13 mouse cellular contexts compared by ENCODE assay signal in the genomic region with DNA sequence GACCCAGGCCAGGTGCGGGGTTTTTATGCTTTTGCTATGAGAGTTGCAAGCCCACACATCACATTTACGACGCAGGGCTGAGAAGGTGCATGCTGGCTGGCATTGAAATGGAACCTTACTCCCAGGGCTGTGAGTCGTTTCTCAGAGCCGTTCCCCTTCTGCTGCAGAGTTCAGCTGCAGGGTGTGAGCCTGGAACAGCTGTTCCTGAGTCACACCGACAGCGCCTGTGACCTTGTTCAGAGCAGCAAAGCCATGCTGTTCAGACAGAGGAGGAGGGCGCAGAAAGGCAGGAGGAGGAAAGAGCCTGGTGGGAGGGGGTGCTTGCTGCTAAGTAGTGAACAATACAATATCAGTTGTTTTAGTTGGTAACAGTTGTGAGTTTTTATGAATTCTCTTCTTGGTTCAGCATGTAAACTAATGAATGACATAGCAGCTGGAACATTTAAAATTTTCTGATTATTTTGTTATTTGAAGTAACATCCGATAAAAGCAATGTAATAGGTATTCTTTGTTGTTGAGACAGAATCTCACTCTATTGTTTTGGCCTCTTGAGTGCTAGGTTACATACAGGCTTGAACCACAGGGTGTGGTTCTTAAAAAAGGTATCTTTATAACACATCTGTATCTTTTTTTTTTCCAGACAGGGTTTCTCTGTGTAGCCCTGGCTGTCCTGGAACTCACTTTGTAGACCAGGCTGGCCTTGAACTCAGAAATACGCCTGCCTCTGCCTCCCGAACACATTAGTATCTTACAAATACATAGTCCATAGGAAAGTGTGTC. TPM values are rescaled to one million over a fixed set of nuclear protein-coding genes. Genes with fewer than 3 reads are reported as not detected.
DNase-seq lines count a peak whose midpoint lies in the region; ATAC-seq lines count a peak whose summit lies in the region.
"Had no signal": no experiment of that assay in that cellular context is flagged by ENCODE, and none has a peak within 500 bp of the region (broad histone marks: within the 10 kb centered on the region; RNA-seq: fewer than 3 reads in every experiment).

No protein-coding gene starts in this region.

- no peaks in the 10 kb centered on the region for H3K27me3 ChIP-seq in intestine, embryonic 14.5 days (replicated peaks; ENCODE audit: control insufficient read depth, insufficient read depth, low read length)
- no peaks in the 10 kb centered on the region for H3K27me3 ChIP-seq in intestine, embryonic 16.5 days (replicated peaks; ENCODE audit: control insufficient read depth, insufficient read depth, low read length)
- H3K27me3 ChIP-seq in liver, embryonic 16.5 days (ENCODE audit: control insufficient read depth, insufficient read depth, low read depth, low read length): no peaks in the 10 kb centered on the region
- H3K27me3 ChIP-seq: embryonic facial prominence, embryonic 13.5 days; neural tube, embryonic 15.5 days; stomach, embryonic 15.5 days had no signal

- 84% methylated on average over 11 of the region's 11 CpGs for WGBS in intestine, embryonic 14.5 days
- WGBS in intestine, embryonic 16.5 days: 78% methylated on average over 11 of the region's 11 CpGs
- WGBS in liver, embryonic 16.5 days (ENCODE audit: insufficient replicate concordance): 79% methylated on average over 11 of the region's 11 CpGs

- DNase-seq in intestine, embryonic 14.5 days (ENCODE audit: low spot score): peak; percentile 10
- DNase-seq in ES-CJ7 (ENCODE audit: low read depth, low spot score): peak; percentile 29
- DNase-seq in adrenal gland, postnatal 25 days: peak; percentile 36
- no peak for DNase-seq in cerebellum, adult 9-11 months
- no peak for DNase-seq in embryo, embryonic 9.5 days (ENCODE audit: extremely low spot score)
- DNase-seq: cerebellum, adult 11 months; kidney, adult 18-20 months had no signal

- no peaks in the 10 kb centered on the region for H3K9me3 ChIP-seq in intestine, embryonic 14.5 days (ENCODE audit: control insufficient read depth, low read length)
- no peaks in the 10 kb centered on the region for H3K9me3 ChIP-seq in intestine, embryonic 16.5 days (ENCODE audit: control insufficient read depth, low read length)
- H3K9me3 ChIP-seq in liver, embryonic 16.5 days (replicated peaks; ENCODE audit: control insufficient read depth, low read length): no peaks in the 10 kb centered on the region
- H3K9me3 ChIP-seq: embryonic facial prominence, embryonic 13.5 days; neural tube, embryonic 15.5 days; stomach, embryonic 15.5 days had no signal

- ATAC-seq in intestine, embryonic 14.5 days (replicated peaks; ENCODE audit: low FRiP score, low TSS enrichment, low read depth): no peak
- ATAC-seq in intestine, embryonic 16.5 days: no peak
- 0 out of 2 replicates have a peak, but pooled peaks have one; percentile 32 for ATAC-seq in liver, embryonic 16.5 days (ENCODE audit: low read depth)

- H3K9ac ChIP-seq in intestine, embryonic 14.5 days (ENCODE audit: low read length): no peak overlapping the region
- H3K9ac ChIP-seq in intestine, embryonic 16.5 days (ENCODE audit: low read depth, low read length): no peak overlapping the region
- H3K9ac ChIP-seq in liver, embryonic 16.5 days (ENCODE audit: low read depth, low read length): no peak overlapping the region
- H3K9ac ChIP-seq: embryonic facial prominence, embryonic 13.5 days; neural tube, embryonic 15.5 days; stomach, embryonic 15.5 days had no signal

- no peaks in the 10 kb centered on the region for H3K4me1 ChIP-seq in intestine, embryonic 14.5 days (replicated peaks; ENCODE audit: control insufficient read depth, insufficient read depth, low read length)
- no peaks in the 10 kb centered on the region for H3K4me1 ChIP-seq in intestine, embryonic 16.5 days (ENCODE audit: control insufficient read depth, insufficient read depth, low read length)
- H3K4me1 ChIP-seq in liver, embryonic 16.5 days (ENCODE audit: control insufficient read depth, low read depth, low read length): no peaks in the 10 kb centered on the region
- H3K4me1 ChIP-seq: embryonic facial prominence, embryonic 13.5 days; neural tube, embryonic 15.5 days; stomach, embryonic 15.5 days had no signal

- H3K36me3 ChIP-seq in intestine, embryonic 14.5 days (ENCODE audit: control insufficient read depth, insufficient read depth, low read length): peaks cover 96% of the 10 kb centered on the region
- H3K36me3 ChIP-seq in intestine, embryonic 16.5 days (ENCODE audit: control insufficient read depth, insufficient read depth, low read length): peaks cover 23% of the 10 kb centered on the region
- peaks cover 20% of the 10 kb centered on the region for H3K36me3 ChIP-seq in liver, embryonic 16.5 days (ENCODE audit: control insufficient read depth, insufficient read depth)

- H3K27ac ChIP-seq in intestine, embryonic 14.5 days (ENCODE audit: low read depth): no peak overlapping the region
- no peak overlapping the region for H3K27ac ChIP-seq in intestine, embryonic 16.5 days (ENCODE audit: low read length)
- H3K27ac ChIP-seq in liver, embryonic 16.5 days (ENCODE audit: low read length): no peak overlapping the region
- H3K27ac ChIP-seq: embryonic facial prominence, embryonic 13.5 days; macrophage; neural tube, embryonic 15.5 days; stomach, embryonic 15.5 days had no signal

- H3K4me3 ChIP-seq in intestine, embryonic 14.5 days (ENCODE audit: low read depth, low read length): no peak overlapping the region
- no peak overlapping the region for H3K4me3 ChIP-seq in intestine, embryonic 16.5 days (ENCODE audit: low read length)
- no peak overlapping the region for H3K4me3 ChIP-seq in liver, embryonic 16.5 days (ENCODE audit: low read depth, low read length)
- H3K4me3 ChIP-seq: embryonic facial prominence, embryonic 13.5 days; neural tube, embryonic 15.5 days; stomach, embryonic 15.5 days had no signal

- H3K4me2 ChIP-seq in intestine, embryonic 14.5 days (ENCODE audit: low read length): no peak overlapping the region
- no peak overlapping the region for H3K4me2 ChIP-seq in intestine, embryonic 16.5 days (ENCODE audit: low read depth, low read length)
- no peak overlapping the region for H3K4me2 ChIP-seq in liver, embryonic 16.5 days (ENCODE audit: low read depth, low read length)
- H3K4me2 ChIP-seq: embryonic facial prominence, embryonic 13.5 days; neural tube, embryonic 15.5 days; stomach, embryonic 15.5 days had no signal

RNA-seq across cellular contexts. Expression of a gene that starts 23.8 kb away (rescaled TPM):
- polyA plus RNA-seq in intestine, embryonic 14.5 days (2014; fragmentation: Nextera tagmentation; extraction: Ambion mirVana): 42.2 and 45.6 TPM in 2 replicates
- polyA plus RNA-seq in intestine, embryonic 16.5 days (2015; fragmentation: Nextera tagmentation; extraction: Ambion mirVana): 25.2 and 25.6 TPM in 2 replicates
- total RNA-seq in adrenal gland, postnatal 25 days (2021): 36.4 and 40.3 TPM in 2 replicates
- polyA plus RNA-seq in liver, embryonic 16.5 days (2015; fragmentation: Nextera tagmentation; extraction: Ambion mirVana): 10.5 and 10.9 TPM in 2 replicates

RNA-seq across cellular contexts. Expression of a gene that starts 23.9 kb away (rescaled TPM):
- polyA plus RNA-seq in intestine, embryonic 14.5 days (2014; fragmentation: Nextera tagmentation; extraction: Ambion mirVana): 30.7 and 39.7 TPM in 2 replicates
- polyA plus RNA-seq in intestine, embryonic 16.5 days (2015; fragmentation: Nextera tagmentation; extraction: Ambion mirVana): 22.6 and 28.9 TPM in 2 replicates
- total RNA-seq in adrenal gland, postnatal 25 days (2021): 15.3 and 18.5 TPM in 2 replicates
- polyA plus RNA-seq in liver, embryonic 16.5 days (2015; fragmentation: Nextera tagmentation; extraction: Ambion mirVana): 24.0 and 25.1 TPM in 2 replicates

Comparison
In these comparisons a context has a peak if more than half of its experiments do, and no peak if none do; other contexts are left out.
1. DNase-seq: peak in intestine, embryonic 14.5 days (single experiment), ES-CJ7 (single experiment) and adrenal gland, postnatal 25 days (single experiment); none in cerebellum, adult 9-11 months (single experiment) and embryo, embryonic 9.5 days (single experiment).